Mouse (Mus musculus): ENCODE results near the gene Kcnd1. TPM values are rescaled to one million over a fixed set of nuclear protein-coding genes. Genes with fewer than 3 reads are reported as not detected.

Gene Kcnd1
- polyA plus RNA-seq (2012; ENCODE audit: low replicate concordance), result 0.39 and 1.3 TPM in 2 replicates

GRCm38 (mm10) chrX:7821865-7822779, at the start of gene Kcnd1:
Gene Kcnd1 (plus strand): TSS chrX:7822289.

GRCm38 (mm10) chrX:7789542-7790136, 32.5 kb upstream of the Kcnd1 start, which contains the start of gene Gripap1:
Gene Gripap1 (plus strand): TSS chrX:7789765.

GRCm38 (mm10) chrX:7841163-7842162, 19.4 kb downstream of the Kcnd1 start, which contains the start of gene Otud5:
Gene Otud5 (plus strand): TSS chrX:7841364.

GRCm38 (mm10) chrX:7878007-7878419, 55.9 kb downstream of the Kcnd1 start, which contains the start of gene Pim2:
Gene Pim2 (plus strand): TSS chrX:7878262.

GRCm38 (mm10) chrX:7883841-7884567, 61.9 kb downstream of the Kcnd1 start, which contains the start of gene Slc35a2:
Gene Slc35a2 (plus strand): TSS chrX:7884028.

Other genes with a start within 250 kb of the Kcnd1 start
- 15.3 and 26.7 TPM in 2 replicates for gene Foxp3, start 248.6 kb upstream of the Kcnd1 start, polyA plus RNA-seq (2012; ENCODE audit: low replicate concordance)
- gene Ppp1r3f, start 248.0 kb upstream of the Kcnd1 start, polyA plus RNA-seq (2012; ENCODE audit: low replicate concordance), result 0.91 and 1.7 TPM in 2 replicates
- 25.1 and 54.6 TPM in 2 replicates for gene Ccdc22, start 216.8 kb upstream of the Kcnd1 start, polyA plus RNA-seq (2012; ENCODE audit: low replicate concordance)
- 0.05 TPM in 1 of 2 replicates, not detected in the other for gene Cacna1f, start 215.2 kb upstream of the Kcnd1 start, polyA plus RNA-seq (2012; ENCODE audit: low replicate concordance)
- 0.72 and 1.1 TPM in 2 replicates for gene Syp, start 183.8 kb upstream of the Kcnd1 start, polyA plus RNA-seq (2012; ENCODE audit: low replicate concordance)
- gene Prickle3, start 165.0 kb upstream of the Kcnd1 start, polyA plus RNA-seq (2012; ENCODE audit: low replicate concordance), result 10.3 and 16.1 TPM in 2 replicates
- gene Plp2, start 150.9 kb upstream of the Kcnd1 start, polyA plus RNA-seq (2012; ENCODE audit: low replicate concordance), result 27.4 and 44.2 TPM in 2 replicates
- gene Magix, start 141.0 kb upstream of the Kcnd1 start, polyA plus RNA-seq (2012; ENCODE audit: low replicate concordance), result not detected in 2 replicates
- 1.3 and 5.0 TPM in 2 replicates for gene Gpkow, start 125.2 kb upstream of the Kcnd1 start, polyA plus RNA-seq (2012; ENCODE audit: low replicate concordance)
- 6.8 and 9.2 TPM in 2 replicates for gene Wdr45, start 108.0 kb upstream of the Kcnd1 start, polyA plus RNA-seq (2012; ENCODE audit: low replicate concordance)
- gene Gm45208, start 100.0 kb upstream of the Kcnd1 start, polyA plus RNA-seq (2012; ENCODE audit: low replicate concordance), result 2.4 and 4.0 TPM in 2 replicates
- gene Praf2, start 93.8 kb upstream of the Kcnd1 start, polyA plus RNA-seq (2012; ENCODE audit: low replicate concordance), result 10.4 and 37.4 TPM in 2 replicates
- 6.0 and 7.0 TPM in 2 replicates for gene Ccdc120, start 71.4 kb upstream of the Kcnd1 start, polyA plus RNA-seq (2012; ENCODE audit: low replicate concordance)
- gene Tfe3, start 59.7 kb upstream of the Kcnd1 start, polyA plus RNA-seq (2012; ENCODE audit: low replicate concordance), result 27.7 and 78.0 TPM in 2 replicates
- 24.0 and 30.6 TPM in 2 replicates for gene Gripap1, start 32.5 kb upstream of the Kcnd1 start, polyA plus RNA-seq (2012; ENCODE audit: low replicate concordance)
- gene Otud5, start 19.1 kb downstream of the Kcnd1 start, polyA plus RNA-seq (2012; ENCODE audit: low replicate concordance), result 121 and 187 TPM in 2 replicates
- gene Pim2, start 56.0 kb downstream of the Kcnd1 start, polyA plus RNA-seq (2012; ENCODE audit: low replicate concordance), result 50.3 and 75.5 TPM in 2 replicates
- 54.3 and 118 TPM in 2 replicates for gene Slc35a2, start 61.7 kb downstream of the Kcnd1 start, polyA plus RNA-seq (2012; ENCODE audit: low replicate concordance)
- 133 and 190 TPM in 2 replicates for gene Pqbp1, start 77.0 kb downstream of the Kcnd1 start, polyA plus RNA-seq (2012; ENCODE audit: low replicate concordance)
- gene Timm17b, start 77.1 kb downstream of the Kcnd1 start, polyA plus RNA-seq (2012; ENCODE audit: low replicate concordance), result 52.3 and 170 TPM in 2 replicates
- not detected in 2 replicates for gene Gm10491, start 85.5 kb downstream of the Kcnd1 start, polyA plus RNA-seq (2012; ENCODE audit: low replicate concordance)
- gene Gm10490, start 87.3 kb downstream of the Kcnd1 start, polyA plus RNA-seq (2012; ENCODE audit: low replicate concordance), result not detected in 2 replicates
- gene Pcsk1n, start 97.5 kb downstream of the Kcnd1 start, polyA plus RNA-seq (2012; ENCODE audit: low replicate concordance), result 0.33 TPM in 1 of 2 replicates, not detected in the other
- gene Eras, start 106.3 kb downstream of the Kcnd1 start, polyA plus RNA-seq (2012; ENCODE audit: low replicate concordance), result not detected in 2 replicates
- 3.7 and 5.1 TPM in 2 replicates for gene Hdac6, start 125.6 kb downstream of the Kcnd1 start, polyA plus RNA-seq (2012; ENCODE audit: low replicate concordance)
- 77.8 and 320 TPM in 2 replicates for gene Gata1, start 155.8 kb downstream of the Kcnd1 start, polyA plus RNA-seq (2012; ENCODE audit: low replicate concordance)
- gene Glod5, start 196.2 kb downstream of the Kcnd1 start, polyA plus RNA-seq (2012; ENCODE audit: low replicate concordance), result not detected in 2 replicates

Data from leukemia stem cell, adult 10-12 weeks (primary cell).